Mouse (Mus musculus) stomach, embryonic 16.5 days (tissue): ENCODE data around the gene Afmid. TPM values are rescaled to one million over a fixed set of nuclear protein-coding genes. Genes with fewer than 3 reads are reported as not detected.

Source experiments
- ATAC-seq: fragments of 200-750 bp; cut with Nextera tagmentation; 2 replicates; pipeline ENCODE4 v1.8.0; 2017; ENCODE audit warnings: moderate number of reproducible peaks, moderate TSS enrichment; ENCODE audit not compliant: insufficient read depth, low FRiP score
- H3K27ac ChIP-seq: fragments of 300-500 bp; sonication (generic); 2 replicates; pipeline ENCODE4 v1.5.1; 2014; ENCODE audit warnings: low read length
- H3K27me3 ChIP-seq: fragments of 300-500 bp; sonication (generic); 2 replicates; pipeline ENCODE4 v1.6.1; 2014; ENCODE audit warnings: low read length, control low read depth, mixed read lengths; ENCODE audit not compliant: control insufficient read depth, insufficient read depth
- H3K36me3 ChIP-seq: fragments of 300-500 bp; sonication (generic); 2 replicates; pipeline ENCODE4 v1.6.1; 2014; ENCODE audit warnings: low read length; ENCODE audit not compliant: control insufficient read depth, insufficient read depth
- H3K4me1 ChIP-seq: fragments of 300-500 bp; sonication (generic); 2 replicates; pipeline ENCODE4 v1.6.1; 2014; ENCODE audit warnings: low read length, control low read depth, mixed read lengths; ENCODE audit not compliant: control insufficient read depth, insufficient read depth
- H3K4me2 ChIP-seq: fragments of 300-500 bp; sonication (generic); 2 replicates; pipeline ENCODE4 v1.6.1; 2014; ENCODE audit warnings: low read depth, low read length, mixed read lengths
- H3K4me3 ChIP-seq: fragments of 300-500 bp; sonication (generic); replicated peaks from 2 replicates; pipeline ENCODE4 v1.5.1; 2014; ENCODE audit warnings: mild to moderate bottlenecking, low read length
- H3K9ac ChIP-seq: fragments of 300-500 bp; sonication (generic); 2 replicates; pipeline ENCODE4 v1.6.1; 2014; ENCODE audit warnings: low read length
- H3K9me3 ChIP-seq: fragments of 300-500 bp; sonication (generic); replicated peaks from 2 replicates; pipeline ENCODE4 v1.6.1; 2016; ENCODE audit warnings: low read length, control low read depth; ENCODE audit not compliant: control insufficient read depth
- WGBS: fragments of 180-500 bp; shearing (Covaris S2); extraction: QIAGEN DNeasy Blood & Tissue Kit; methylation state at CpG from one replicate; pipeline ENCODE4 v1.1.7; 2014; 5-methylcytosine and 5-hydroxymethylcytosine counted together
- polyA plus RNA-seq: library from polyadenylated mRNA; unstranded; fragments of >200 nt; fragmentation: Nextera tagmentation; extraction: Ambion mirVana; gene quantifications from 2 replicates; pipeline ENCODE4 v1.2.1, GENCODE M21; 2015

Afmid gene
- polyA plus RNA-seq, 1 experiment from 2014 or later = 6.8 TPM

- Histone ChIP-seq H3K4me3 (peak overlapping the region; percentile 64), H3K36me3 (peaks cover 6% of the 10 kb centered on the region; the same call in 1 of the 2 replicates), H3K4me2 (peak overlapping the region; percentile 92), H3K4me1 (peaks cover 26% of the 10 kb centered on the region), H3K27ac (peak overlapping the region; percentile 98), H3K9me3 (no peaks in the 10 kb centered on the region), H3K27me3 (no peaks in the 10 kb centered on the region), H3K9ac (peak overlapping the region; percentile 90)
- ATAC-seq = peak; percentile 80
- WGBS = 6% methylated on average over 19 of the region's 19 CpGs
Measured at GRCm38 (mm10) chr11:117848271-117848984, 22.7 kb downstream of the Afmid start.

- Histone ChIP-seq H3K4me3 (peak within 1 kb of the TSS; percentile 64), H3K4me1 (peaks cover 26% of the 10 kb centered on the region), H3K9ac (peak within 1 kb of the TSS; percentile 90), H3K4me2 (peak within 1 kb of the TSS; percentile 92), H3K27me3 (no peaks in the 10 kb centered on the region), H3K27ac (peak within 1 kb of the TSS; percentile 98), H3K36me3 (peaks cover 6% of the 10 kb centered on the region; the same call in 1 of the 2 replicates), H3K9me3 (no peaks in the 10 kb centered on the region)
- ATAC-seq = peak; percentile 95
- WGBS = under 1% methylated on average over 51 of the region's 51 CpGs
Measured at GRCm38 (mm10) chr11:117848985-117849671, 23.4 kb downstream of the Afmid start, which contains the start of gene Birc5. Gene Birc5 (plus strand): TSS chr11:117849251.

- Histone ChIP-seq H3K27me3 (no peaks in the 10 kb centered on the region), H3K9ac (no peak overlapping the region), H3K27ac (no peak overlapping the region), H3K36me3 (peaks cover 26% of the 10 kb centered on the region), H3K4me1 (peaks cover 20% of the 10 kb centered on the region), H3K4me3 (no peak overlapping the region), H3K9me3 (no peaks in the 10 kb centered on the region), H3K4me2 (no peak overlapping the region)
- 79% methylated on average over 3 of the region's 3 CpGs for WGBS
- no peak for ATAC-seq
Measured at GRCm38 (mm10) chr11:117852875-117853274, 27.2 kb downstream of the Afmid start.

- Histone ChIP-seq H3K4me1 (peaks cover 14% of the 10 kb centered on the region), H3K9me3 (no peaks in the 10 kb centered on the region), H3K27ac (no peak overlapping the region), H3K36me3 (peaks cover 26% of the 10 kb centered on the region), H3K27me3 (no peaks in the 10 kb centered on the region), H3K9ac (no peak overlapping the region), H3K4me3 (no peak overlapping the region), H3K4me2 (no peak overlapping the region)
- 91% methylated on average over 9 of the region's 9 CpGs for WGBS
- ATAC-seq = no peak
Measured at GRCm38 (mm10) chr11:117854241-117854640, 28.5 kb downstream of the Afmid start.

GRCm38 (mm10) chr11:117855360-117855759 is 29.6 kb downstream of the Afmid start:
- H3K36me3 ChIP-seq = peaks cover 26% of the 10 kb centered on the region
- H3K27ac ChIP-seq = no peak overlapping the region
- H3K4me2 ChIP-seq = no peak overlapping the region
- peaks cover 6% of the 10 kb centered on the region; the same call in 1 of the 2 replicates for H3K27me3 ChIP-seq
- WGBS = 92% methylated on average over 5 of the region's 5 CpGs
- no peak for ATAC-seq
- H3K9me3 ChIP-seq = no peaks in the 10 kb centered on the region
- H3K9ac ChIP-seq = no peak overlapping the region
- H3K4me3 ChIP-seq = no peak overlapping the region
- peaks cover 5% of the 10 kb centered on the region for H3K4me1 ChIP-seq

GRCm38 (mm10) chr11:117855975-117856374 is 30.3 kb downstream of the Afmid start:
- H3K27ac ChIP-seq = no peak overlapping the region
- no peak overlapping the region for H3K9ac ChIP-seq
- no peaks in the 10 kb centered on the region for H3K9me3 ChIP-seq
- no peak overlapping the region for H3K4me2 ChIP-seq
- H3K27me3 ChIP-seq = peaks cover 13% of the 10 kb centered on the region
- H3K4me3 ChIP-seq = no peak overlapping the region
- peaks cover 26% of the 10 kb centered on the region for H3K36me3 ChIP-seq
- WGBS = 78% methylated on average over 1 of the region's 1 CpGs
- no peak for ATAC-seq
- 0 out of 2 replicates have a peak, but pooled peaks cover 2% of the 10 kb centered on the region for H3K4me1 ChIP-seq

GRCm38 (mm10) chr11:117857462-117857861 is 31.7 kb downstream of the Afmid start:
- Histone ChIP-seq H3K4me1 (no peaks in the 10 kb centered on the region), H3K9me3 (no peaks in the 10 kb centered on the region), H3K4me2 (no peak overlapping the region), H3K27me3 (peaks cover 18% of the 10 kb centered on the region), H3K27ac (no peak overlapping the region), H3K4me3 (no peak overlapping the region), H3K36me3 (peaks cover 24% of the 10 kb centered on the region), H3K9ac (no peak overlapping the region)
- no peak for ATAC-seq
- 91% methylated on average over 10 of the region's 10 CpGs for WGBS

GRCm38 (mm10) chr11:117858392-117858791 is 32.7 kb downstream of the Afmid start:
- H3K27ac ChIP-seq = no peak overlapping the region
- H3K4me2 ChIP-seq = no peak overlapping the region
- no peaks in the 10 kb centered on the region for H3K4me1 ChIP-seq
- H3K9ac ChIP-seq = no peak overlapping the region
- no peaks in the 10 kb centered on the region for H3K9me3 ChIP-seq
- 49% methylated on average over 3 of the region's 3 CpGs for WGBS
- no peak for ATAC-seq
- H3K27me3 ChIP-seq = peaks cover 18% of the 10 kb centered on the region
- H3K4me3 ChIP-seq = no peak overlapping the region
- H3K36me3 ChIP-seq = peaks cover 21% of the 10 kb centered on the region

GRCm38 (mm10) chr11:117860601-117861000 is 34.9 kb downstream of the Afmid start, which contains the start of gene Tmem235:
Gene Tmem235 (plus strand): TSS chr11:117860752.
- no peak within 1 kb of the TSS for H3K27ac ChIP-seq
- H3K9me3 ChIP-seq = no peaks in the 10 kb centered on the region
- peaks cover 15% of the 10 kb centered on the region for H3K36me3 ChIP-seq
- peaks cover 7% of the 10 kb centered on the region; the same call in 1 of the 2 replicates for H3K4me1 ChIP-seq
- no peak within 1 kb of the TSS for H3K4me2 ChIP-seq
- H3K27me3 ChIP-seq = peaks cover 18% of the 10 kb centered on the region
- 6% methylated on average over 23 of the region's 23 CpGs for WGBS
- ATAC-seq = no peak
- H3K9ac ChIP-seq = 0 out of 2 replicates have a peak within 1 kb of the TSS, but pooled peaks have one; percentile 14
- no peak within 1 kb of the TSS for H3K4me3 ChIP-seq
